Mouse (Mus musculus) spleen, adult 12 weeks (tissue): ENCODE results near the gene Cit.

Experiments
- DNase-seq: peaks from one replicate; pipeline ENCODE4 v3.0.0; 2022; ENCODE audit warnings: low spot score

Cit gene

GRCm38 (mm10) chr5:116039706-116040105 lies 194.6 kb downstream of the Cit start:
- DNase-seq: no peak

DNA sequence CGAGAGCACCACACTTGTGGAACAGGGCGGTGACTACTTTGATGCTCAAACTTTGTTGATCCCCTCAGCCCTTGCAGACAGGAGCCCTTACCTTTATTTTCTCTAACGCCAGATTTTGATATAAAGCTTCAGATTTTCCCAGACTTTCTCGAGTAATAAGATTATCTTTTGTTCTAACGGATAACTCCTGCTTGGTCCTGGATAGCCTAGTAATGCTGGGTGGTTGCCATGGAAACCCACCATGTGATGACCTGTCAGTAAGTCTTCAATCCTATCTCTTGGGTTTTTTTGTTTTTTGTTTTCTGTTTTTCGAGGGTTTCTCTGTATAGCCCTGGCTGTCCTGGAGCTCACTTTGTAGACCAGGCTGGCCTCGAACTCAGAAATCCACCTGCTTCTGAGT lies 197.2 kb downstream of the Cit start:
- no peak for DNase-seq

DNA sequence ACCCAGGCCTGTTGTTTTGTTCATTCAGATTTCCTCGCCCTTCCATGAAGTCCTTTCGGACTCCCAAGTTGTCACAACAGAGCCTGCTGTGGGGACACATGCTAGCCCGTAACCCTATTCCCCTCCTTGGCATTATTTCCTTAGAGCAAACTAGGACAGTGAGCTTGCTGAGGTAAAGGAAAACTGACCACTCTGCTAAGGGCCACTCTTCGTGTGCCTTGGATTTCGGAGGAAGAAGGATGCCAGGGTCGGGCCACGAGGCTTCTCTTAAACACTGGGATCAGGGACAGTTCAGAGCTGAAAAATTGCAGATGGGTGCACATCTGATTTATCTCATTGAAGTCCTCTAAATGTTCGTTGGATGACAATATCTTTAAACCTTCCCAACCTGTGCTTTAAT lies 200.5 kb downstream of the Cit start:
- DNase-seq: no peak

GRCm38 (mm10) chr5:116046246-116046645 lies 201.2 kb downstream of the Cit start:
- DNase-seq: no peak

GRCm38 (mm10) chr5:116048321-116048720 lies 203.2 kb downstream of the Cit start:
- no peak for DNase-seq

DNA sequence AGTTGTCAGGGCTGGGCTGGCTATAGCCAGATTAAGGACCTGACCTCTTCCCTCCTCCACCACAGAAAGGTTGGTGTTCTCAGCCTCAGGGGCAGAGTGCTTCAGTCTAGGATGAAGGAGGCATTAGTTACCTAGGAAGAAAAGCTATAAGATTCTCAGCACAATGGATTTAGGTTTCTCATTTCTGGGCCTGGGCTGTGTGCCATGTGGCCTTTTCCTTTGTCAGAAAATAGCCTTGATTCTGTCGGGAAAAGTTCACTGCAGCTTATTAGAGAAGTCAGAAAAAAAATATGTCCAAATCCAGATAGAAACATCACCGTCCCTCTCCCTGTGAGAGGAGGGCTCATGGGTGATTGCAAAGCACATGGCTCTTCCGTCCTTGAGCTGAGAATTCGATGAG lies 204.7 kb downstream of the Cit start:
- DNase-seq: no peak

- DNase-seq: no peak
Observed at GRCm38 (mm10) chr5:116052171-116052570, 207.1 kb downstream of the Cit start.

DNA sequence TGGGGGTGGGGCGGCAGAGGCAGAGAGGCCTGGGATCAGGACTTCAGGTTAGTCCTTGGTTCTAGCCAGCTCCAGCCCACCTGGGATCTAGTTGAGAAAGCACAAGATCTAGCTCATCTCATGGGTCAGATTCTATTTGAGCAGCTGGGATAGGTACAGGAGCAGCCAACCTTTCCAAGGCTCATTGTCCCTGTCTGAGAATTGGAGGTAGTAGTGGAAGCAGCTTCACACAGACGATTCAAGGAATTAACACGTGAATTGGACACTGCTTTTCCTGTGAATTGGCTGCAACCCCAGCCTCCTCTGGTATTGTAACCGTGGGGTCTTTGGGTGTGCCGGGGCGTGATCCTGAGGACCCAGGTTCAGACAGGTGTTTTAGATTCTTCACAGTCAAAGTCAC lies 207.7 kb downstream of the Cit start:
- no peak for DNase-seq
